Mouse (Mus musculus): ENCODE measurements around the gene Tpsab1. TPM values are rescaled to one million over a fixed set of nuclear protein-coding genes. Genes with fewer than 3 reads are reported as not detected.
A peak's percentile ranks its signal among the peaks of the same experiment; 100 is the strongest.

Gene Tpsab1
- polyA plus RNA-seq, 2 experiments, result not detected

GRCm38 (mm10) chr17:25366005-25366404, 20.6 kb upstream of the Tpsab1 start, which contains the start of gene Tpsb2:
Tpsb2 (plus strand) TSS chr17:25366305.
- TF ChIP-seq EP300 (IDR thresholded peaks at IDR 0.05; ENCODE audit: low read depth) (no peak), CTCF (IDR thresholded peaks at IDR 0.05; ENCODE audit: low read depth) (no peak)
- Histone ChIP-seq H3K27me3 (ENCODE audit: control insufficient read depth, insufficient read depth, low read length) (no peaks in the 10 kb centered on the region), H3K4me3 (ENCODE audit: insufficient read depth in 1 of 2, low read depth in 2 of 2, low read length in 2 of 2) (no peak within 1 kb of the TSS), H3K4me1 (replicated peaks; ENCODE audit: control insufficient read depth in 2 of 2, insufficient read depth in 2 of 2, low read length in 1 of 2) (no peaks in the 10 kb centered on the region), H3K9ac (replicated peaks) (no peak within 1 kb of the TSS), H3K27ac (no peak within 1 kb of the TSS), H3K4me2 (ENCODE audit: low read depth) (no peak within 1 kb of the TSS), H3K9me3 (ENCODE audit: control insufficient read depth, low read length) (no peaks in the 10 kb centered on the region), H3K36me3 (replicated peaks; ENCODE audit: control insufficient read depth, insufficient read depth, low read depth) (no peaks in the 10 kb centered on the region)
- ATAC-seq (ENCODE audit: insufficient read depth), result no peak
- 49% methylated on average over 2 of the region's 2 CpGs for WGBS (ENCODE audit: insufficient replicate concordance)
- DNase-seq (ENCODE audit: low read depth in 3 of 3, low spot score in 3 of 3), result no peak

GRCm38 (mm10) chr17:25363726-25364125, 18.4 kb upstream of the Tpsab1 start:
- Histone ChIP-seq H3K4me3 (ENCODE audit: insufficient read depth in 1 of 2, low read depth in 2 of 2, low read length in 2 of 2) (no peak overlapping the region), H3K4me1 (replicated peaks; ENCODE audit: control insufficient read depth in 2 of 2, insufficient read depth in 2 of 2, low read length in 1 of 2) (no peaks in the 10 kb centered on the region), H3K36me3 (replicated peaks; ENCODE audit: control insufficient read depth, insufficient read depth, low read depth) (no peaks in the 10 kb centered on the region), H3K27me3 (ENCODE audit: control insufficient read depth, insufficient read depth, low read length) (no peaks in the 10 kb centered on the region), H3K27ac (no peak overlapping the region), H3K9ac (replicated peaks) (no peak overlapping the region), H3K9me3 (ENCODE audit: control insufficient read depth, low read length) (no peaks in the 10 kb centered on the region), H3K4me2 (ENCODE audit: low read depth) (no peak overlapping the region)
- WGBS (ENCODE audit: insufficient replicate concordance), result 0% methylated on average over 1 of the region's 1 CpGs
- TF ChIP-seq CTCF (IDR thresholded peaks at IDR 0.05; ENCODE audit: low read depth) (peak; percentile 86), EP300 (IDR thresholded peaks at IDR 0.05; ENCODE audit: low read depth) (no peak)
- DNase-seq (ENCODE audit: low read depth in 3 of 3, low spot score in 3 of 3) (peak in 1 of 3 experiments; percentile 6), ATAC-seq (ENCODE audit: insufficient read depth) (no peak)

GRCm38 (mm10) chr17:25361291-25361690, 15.9 kb upstream of the Tpsab1 start:
- no peaks in the 10 kb centered on the region for H3K9me3 ChIP-seq (ENCODE audit: control insufficient read depth, low read length)
- 33% methylated on average over 2 of the region's 2 CpGs for WGBS (ENCODE audit: insufficient replicate concordance)

GRCm38 (mm10) chr17:25341490-25341889, 3.9 kb downstream of the Tpsab1 start:
- H3K4me2 ChIP-seq (ENCODE audit: low read depth), result no peak overlapping the region
- H3K9ac ChIP-seq (replicated peaks), result no peak overlapping the region
- H3K27me3 ChIP-seq (ENCODE audit: control insufficient read depth, insufficient read depth, low read length), result no peaks in the 10 kb centered on the region
- peak in 1 of 3 experiments; percentile 16 for DNase-seq (ENCODE audit: low read depth in 3 of 3, low spot score in 3 of 3)
- no peak overlapping the region for H3K27ac ChIP-seq
- no peak overlapping the region for H3K4me3 ChIP-seq (ENCODE audit: insufficient read depth in 1 of 2, low read depth in 2 of 2, low read length in 2 of 2)
- TF ChIP-seq CTCF (IDR thresholded peaks at IDR 0.05; ENCODE audit: low read depth) (no peak), EP300 (IDR thresholded peaks at IDR 0.05; ENCODE audit: low read depth) (no peak)
- no peaks in the 10 kb centered on the region for H3K9me3 ChIP-seq (ENCODE audit: control insufficient read depth, low read length)
- peak; percentile 64 for ATAC-seq (ENCODE audit: insufficient read depth)
- H3K36me3 ChIP-seq (replicated peaks; ENCODE audit: control insufficient read depth, insufficient read depth, low read depth), result no peaks in the 10 kb centered on the region
- peaks cover 0 to 6% of the 10 kb centered on the region in 2 experiments; a peak in 1 of 4 replicates for H3K4me1 ChIP-seq (replicated peaks; ENCODE audit: control insufficient read depth in 2 of 2, insufficient read depth in 2 of 2, low read length in 1 of 2)
- WGBS (ENCODE audit: insufficient replicate concordance), result 36% methylated on average over 3 of the region's 3 CpGs

More at GRCm38 (mm10) chr17:25361291-25361690, 15.9 kb upstream of the Tpsab1 start:
- H3K4me3 ChIP-seq (ENCODE audit: insufficient read depth in 1 of 2, low read depth in 2 of 2, low read length in 2 of 2), result no peak overlapping the region
- H3K4me1 ChIP-seq (replicated peaks; ENCODE audit: control insufficient read depth in 2 of 2, insufficient read depth in 2 of 2, low read length in 1 of 2), result no peaks in the 10 kb centered on the region
- H3K36me3 ChIP-seq (replicated peaks; ENCODE audit: control insufficient read depth, insufficient read depth, low read depth), result no peaks in the 10 kb centered on the region
- ATAC-seq (ENCODE audit: insufficient read depth), result no peak
- no peaks in the 10 kb centered on the region for H3K27me3 ChIP-seq (ENCODE audit: control insufficient read depth, insufficient read depth, low read length)
- H3K9ac ChIP-seq (replicated peaks), result no peak overlapping the region
- H3K27ac ChIP-seq, result no peak overlapping the region
- TF ChIP-seq CTCF (IDR thresholded peaks at IDR 0.05; ENCODE audit: low read depth) (no peak), EP300 (IDR thresholded peaks at IDR 0.05; ENCODE audit: low read depth) (no peak)
- no peak overlapping the region for H3K4me2 ChIP-seq (ENCODE audit: low read depth)
- DNase-seq (ENCODE audit: low read depth in 3 of 3, low spot score in 3 of 3), result no peak

GRCm38 (mm10) chr17:25340003-25340402, 5.4 kb downstream of the Tpsab1 start:
- Histone ChIP-seq H3K27ac (no peak overlapping the region), H3K4me3 (ENCODE audit: insufficient read depth in 1 of 2, low read depth in 2 of 2, low read length in 2 of 2) (no peak overlapping the region), H3K4me1 (replicated peaks; ENCODE audit: control insufficient read depth in 2 of 2, insufficient read depth in 2 of 2, low read length in 1 of 2) (peaks cover 0 to 6% of the 10 kb centered on the region in 2 experiments; a peak in 1 of 4 replicates), H3K4me2 (ENCODE audit: low read depth) (no peak overlapping the region), H3K27me3 (ENCODE audit: control insufficient read depth, insufficient read depth, low read length) (no peaks in the 10 kb centered on the region), H3K36me3 (replicated peaks; ENCODE audit: control insufficient read depth, insufficient read depth, low read depth) (no peaks in the 10 kb centered on the region), H3K9ac (replicated peaks) (no peak overlapping the region), H3K9me3 (ENCODE audit: control insufficient read depth, low read length) (no peaks in the 10 kb centered on the region)
- 55% methylated on average over 6 of the region's 6 CpGs for WGBS (ENCODE audit: insufficient replicate concordance)
- no peak for DNase-seq (ENCODE audit: low read depth in 3 of 3, low spot score in 3 of 3)
- no peak for ATAC-seq (ENCODE audit: insufficient read depth)
- TF ChIP-seq EP300 (IDR thresholded peaks at IDR 0.05; ENCODE audit: low read depth) (no peak), CTCF (IDR thresholded peaks at IDR 0.05; ENCODE audit: low read depth) (no peak)

Measured in liver, embryonic 14.5 days (tissue).